Mouse (Mus musculus) left cerebral cortex, adult 11 months (tissue): Measurements from ENCODE around the gene Iqsec3.

Source experiments
- DNase-seq: peaks from one replicate; pipeline ENCODE4 v3.0.0; 2022; ENCODE audit warnings: low spot score

Gene Iqsec3

GRCm38 (mm10) chr6:121363956-121364355 lies 109.5 kb downstream of the Iqsec3 start:
- no peak for DNase-seq

- no peak for DNase-seq
Observed at GRCm38 (mm10) chr6:121363061-121363460, 110.4 kb downstream of the Iqsec3 start.

- DNase-seq = no peak
Observed at GRCm38 (mm10) chr6:121357232-121357631, 116.2 kb downstream of the Iqsec3 start.

GRCm38 (mm10) chr6:121356041-121356440 lies 117.4 kb downstream of the Iqsec3 start:
- DNase-seq = no peak

GRCm38 (mm10) chr6:121352276-121352675 lies 121.2 kb downstream of the Iqsec3 start:
- DNase-seq = no peak

- DNase-seq = no peak
Observed at GRCm38 (mm10) chr6:121346428-121346827, 127.0 kb downstream of the Iqsec3 start.

GRCm38 (mm10) chr6:121344329-121344728 lies 129.1 kb downstream of the Iqsec3 start:
- no peak for DNase-seq

- DNase-seq = no peak
Observed at GRCm38 (mm10) chr6:121343771-121344123, 129.7 kb downstream of the Iqsec3 start.

- DNase-seq = no peak
Observed at GRCm38 (mm10) chr6:121343026-121343770, 130.3 kb downstream of the Iqsec3 start, which contains the start of gene Slc6a12. Gene Slc6a12 (plus strand): TSS chr6:121343076.

GRCm38 (mm10) chr6:121341650-121342049 lies 131.8 kb downstream of the Iqsec3 start:
- DNase-seq = no peak

GRCm38 (mm10) chr6:121338519-121338896 lies 135.0 kb downstream of the Iqsec3 start:
- no peak for DNase-seq

- DNase-seq = peak; percentile 62
Observed at GRCm38 (mm10) chr6:121337770-121338518, 135.5 kb downstream of the Iqsec3 start.

- no peak for DNase-seq
Observed at GRCm38 (mm10) chr6:121337229-121337628, 136.2 kb downstream of the Iqsec3 start.

GRCm38 (mm10) chr6:121336558-121336957 lies 136.9 kb downstream of the Iqsec3 start:
- no peak for DNase-seq

- no peak for DNase-seq
Observed at GRCm38 (mm10) chr6:121335841-121336240, 137.6 kb downstream of the Iqsec3 start.

GRCm38 (mm10) chr6:121329848-121330508 lies 143.5 kb downstream of the Iqsec3 start:
- no peak for DNase-seq

GRCm38 (mm10) chr6:121328417-121328884 lies 145.0 kb downstream of the Iqsec3 start:
- DNase-seq = no peak

GRCm38 (mm10) chr6:121326486-121327069 lies 146.9 kb downstream of the Iqsec3 start:
- DNase-seq = no peak

GRCm38 (mm10) chr6:121325740-121326139 lies 147.7 kb downstream of the Iqsec3 start:
- DNase-seq = no peak

- no peak for DNase-seq
Observed at GRCm38 (mm10) chr6:121325298-121325697, 148.2 kb downstream of the Iqsec3 start.
